Mouse (Mus musculus): ENCODE results near the gene Mgll. TPM values are rescaled to one million over a fixed set of nuclear protein-coding genes. Genes with fewer than 3 reads are reported as not detected.

Gene Mgll
- polyA plus RNA-seq, 1 experiment from 2014 or later, result 43.6 TPM

- no peaks in the 10 kb centered on the region for H3K27me3 ChIP-seq (ENCODE audit: insufficient read depth, low read length)
- peaks cover 12% of the 10 kb centered on the region for H3K4me1 ChIP-seq (replicated peaks; ENCODE audit: insufficient read depth, low read length)
- no peak overlapping the region for H3K9ac ChIP-seq (ENCODE audit: low read depth, low read length)
- H3K27ac ChIP-seq, result no peak overlapping the region
- H3K4me3 ChIP-seq (replicated peaks; ENCODE audit: low read depth, low read length), result no peak overlapping the region
- ATAC-seq (replicated peaks; ENCODE audit: low FRiP score, low read depth) (no peak), DNase-seq (ENCODE audit: low spot score) (no peak)
- H3K9me3 ChIP-seq (replicated peaks; ENCODE audit: low read length), result no peaks in the 10 kb centered on the region
- no peak for TF ChIP-seq CTCF (IDR thresholded peaks at IDR 0.05; ENCODE audit: low read depth)
- 79% methylated on average over 11 of the region's 11 CpGs for WGBS
- H3K36me3 ChIP-seq (ENCODE audit: insufficient read depth, low read length), result no peaks in the 10 kb centered on the region
- no peak overlapping the region for H3K4me2 ChIP-seq (ENCODE audit: low read length)
These were observed 7.1 kb downstream of the Mgll start for GRCm38 (mm10) chr6:88731211-88731751.

- Histone ChIP-seq H3K4me1 (replicated peaks; ENCODE audit: insufficient read depth, low read length) (peaks cover 15% of the 10 kb centered on the region), H3K27ac (no peak overlapping the region), H3K27me3 (ENCODE audit: insufficient read depth, low read length) (no peaks in the 10 kb centered on the region), H3K4me2 (ENCODE audit: low read length) (no peak overlapping the region), H3K36me3 (ENCODE audit: insufficient read depth, low read length) (no peaks in the 10 kb centered on the region), H3K9ac (ENCODE audit: low read depth, low read length) (no peak overlapping the region), H3K9me3 (replicated peaks; ENCODE audit: low read length) (no peaks in the 10 kb centered on the region), H3K4me3 (replicated peaks; ENCODE audit: low read depth, low read length) (no peak overlapping the region)
- no peak for TF ChIP-seq CTCF (IDR thresholded peaks at IDR 0.05; ENCODE audit: low read depth)
- DNase-seq (ENCODE audit: low spot score) (no peak), ATAC-seq (replicated peaks; ENCODE audit: low FRiP score, low read depth) (no peak)
- WGBS, result 87% methylated on average over 3 of the region's 3 CpGs
These were observed 7.8 kb downstream of the Mgll start for GRCm38 (mm10) chr6:88731991-88732390.

GRCm38 (mm10) chr6:88732643-88733613 lies 8.7 kb downstream of the Mgll start:
- no peak overlapping the region for H3K9ac ChIP-seq (ENCODE audit: low read depth, low read length)
- TF ChIP-seq CTCF (IDR thresholded peaks at IDR 0.05; ENCODE audit: low read depth), result no peak
- DNase-seq (ENCODE audit: low spot score), result no peak
- 0 out of 2 replicates have a peak overlapping the region, but pooled peaks have one; percentile 31 for H3K27ac ChIP-seq
- no peaks in the 10 kb centered on the region for H3K27me3 ChIP-seq (ENCODE audit: insufficient read depth, low read length)
- no peak overlapping the region for H3K4me3 ChIP-seq (replicated peaks; ENCODE audit: low read depth, low read length)
- H3K36me3 ChIP-seq (ENCODE audit: insufficient read depth, low read length), result no peaks in the 10 kb centered on the region
- peaks cover 19% of the 10 kb centered on the region for H3K4me1 ChIP-seq (replicated peaks; ENCODE audit: insufficient read depth, low read length)
- H3K4me2 ChIP-seq (ENCODE audit: low read length), result no peak overlapping the region
- no peaks in the 10 kb centered on the region for H3K9me3 ChIP-seq (replicated peaks; ENCODE audit: low read length)
- WGBS, result 55% methylated on average over 17 of the region's 17 CpGs
- no peak for ATAC-seq (replicated peaks; ENCODE audit: low FRiP score, low read depth)

- Histone ChIP-seq H3K9me3 (replicated peaks; ENCODE audit: low read length) (no peaks in the 10 kb centered on the region), H3K27me3 (ENCODE audit: insufficient read depth, low read length) (no peaks in the 10 kb centered on the region), H3K36me3 (ENCODE audit: insufficient read depth, low read length) (no peaks in the 10 kb centered on the region), H3K4me1 (replicated peaks; ENCODE audit: insufficient read depth, low read length) (peaks cover 22% of the 10 kb centered on the region), H3K4me2 (ENCODE audit: low read length) (no peak overlapping the region), H3K9ac (ENCODE audit: low read depth, low read length) (no peak overlapping the region), H3K27ac (peak overlapping the region; percentile 50; the same call in 1 of the 2 replicates), H3K4me3 (replicated peaks; ENCODE audit: low read depth, low read length) (no peak overlapping the region)
- WGBS, result 66% methylated on average over 8 of the region's 8 CpGs
- ATAC-seq (replicated peaks; ENCODE audit: low FRiP score, low read depth) (no peak), DNase-seq (ENCODE audit: low spot score) (no peak)
- TF ChIP-seq CTCF (IDR thresholded peaks at IDR 0.05; ENCODE audit: low read depth), result no peak
These were observed 12.1 kb downstream of the Mgll start for GRCm38 (mm10) chr6:88736337-88736736.

GRCm38 (mm10) chr6:88736741-88737508 lies 12.7 kb downstream of the Mgll start:
- WGBS, result 52% methylated on average over 16 of the region's 16 CpGs
- no peak; the same call in 1 of the 2 replicates for ATAC-seq (replicated peaks; ENCODE audit: low FRiP score, low read depth)
- no peaks in the 10 kb centered on the region for H3K36me3 ChIP-seq (ENCODE audit: insufficient read depth, low read length)
- DNase-seq (ENCODE audit: low spot score), result peak; percentile 61
- TF ChIP-seq CTCF (IDR thresholded peaks at IDR 0.05; ENCODE audit: low read depth), result no peak
- H3K4me2 ChIP-seq (ENCODE audit: low read length), result no peak overlapping the region
- no peak overlapping the region for H3K4me3 ChIP-seq (replicated peaks; ENCODE audit: low read depth, low read length)
- H3K9ac ChIP-seq (ENCODE audit: low read depth, low read length), result no peak overlapping the region
- no peaks in the 10 kb centered on the region for H3K27me3 ChIP-seq (ENCODE audit: insufficient read depth, low read length)
- peaks cover 22% of the 10 kb centered on the region for H3K4me1 ChIP-seq (replicated peaks; ENCODE audit: insufficient read depth, low read length)
- peak overlapping the region; percentile 20; the same call in 1 of the 2 replicates for H3K27ac ChIP-seq
- no peaks in the 10 kb centered on the region for H3K9me3 ChIP-seq (replicated peaks; ENCODE audit: low read length)

- DNase-seq (ENCODE audit: low spot score), result no peak
- Histone ChIP-seq H3K36me3 (ENCODE audit: insufficient read depth, low read length) (no peaks in the 10 kb centered on the region), H3K27ac (no peak overlapping the region), H3K4me3 (replicated peaks; ENCODE audit: low read depth, low read length) (no peak overlapping the region), H3K9me3 (replicated peaks; ENCODE audit: low read length) (no peaks in the 10 kb centered on the region), H3K27me3 (ENCODE audit: insufficient read depth, low read length) (no peaks in the 10 kb centered on the region), H3K9ac (ENCODE audit: low read depth, low read length) (no peak overlapping the region), H3K4me1 (replicated peaks; ENCODE audit: insufficient read depth, low read length) (peaks cover 25% of the 10 kb centered on the region), H3K4me2 (ENCODE audit: low read length) (no peak overlapping the region)
- TF ChIP-seq CTCF (IDR thresholded peaks at IDR 0.05; ENCODE audit: low read depth), result no peak
- 57% methylated on average over 6 of the region's 6 CpGs for WGBS
- no peak for ATAC-seq (replicated peaks; ENCODE audit: low FRiP score, low read depth)
These were observed 13.3 kb downstream of the Mgll start for GRCm38 (mm10) chr6:88737509-88737888.
